Mouse (Mus musculus) heart, embryonic 13.5 days (tissue): ENCODE measurements at regions not wholly inside any gene's neighbourhood (a gene's known extent, or its start where the extent isn't known, plus 50 kb on each side); places are given as distances from the start of the nearest gene placed in this dataset.

Experiments used
- ATAC-seq: fragments of 200-750 bp; cut with Nextera tagmentation; 2 replicates; pipeline ENCODE4 v1.8.0; 2017; ENCODE audit warnings: moderate TSS enrichment; ENCODE audit not compliant: insufficient number of reproducible peaks, low FRiP score, low TSS enrichment; ENCODE audit errors: extremely low read depth
- H3K27ac ChIP-seq: fragments of 300-500 bp; sonication (generic); replicated peaks from 2 replicates; pipeline ENCODE4 v1.5.1; 2015; ENCODE audit warnings: moderate library complexity, mild to moderate bottlenecking, inconsistent platforms
- H3K27me3 ChIP-seq: fragments of 300-500 bp; sonication (generic); replicated peaks from 2 replicates; pipeline ENCODE4 v1.6.1; 2015; ENCODE audit warnings: mild to moderate bottlenecking, inconsistent platforms
- H3K36me3 ChIP-seq: fragments of 300-500 bp; sonication (generic); 2 replicates; pipeline ENCODE4 v1.6.1; 2015; ENCODE audit warnings: mild to moderate bottlenecking, inconsistent platforms
- H3K4me1 ChIP-seq: fragments of 300-500 bp; sonication (generic); 2 replicates; pipeline ENCODE4 v1.6.1; 2015; ENCODE audit warnings: inconsistent platforms
- H3K4me2 ChIP-seq: fragments of 300-500 bp; sonication (generic); 2 replicates; pipeline ENCODE4 v1.6.1; 2015; ENCODE audit warnings: inconsistent platforms, mild to moderate bottlenecking, moderate library complexity
- H3K4me3 ChIP-seq: fragments of 300-500 bp; sonication (generic); 2 replicates; pipeline ENCODE4 v1.5.1; 2015; ENCODE audit warnings: moderate library complexity, mild to moderate bottlenecking, inconsistent platforms
- H3K9ac ChIP-seq: fragments of 300-500 bp; sonication (generic); 2 replicates; pipeline ENCODE4 v1.6.1; 2015; ENCODE audit warnings: inconsistent platforms, mild to moderate bottlenecking, moderate library complexity
- H3K9me3 ChIP-seq: fragments of 300-500 bp; sonication (generic); 2 replicates; pipeline ENCODE4 v1.6.1; 2016; ENCODE audit warnings: inconsistent platforms
- WGBS: fragments of 180-500 bp; shearing (Covaris S2); methylation state at CpG from one replicate; pipeline ENCODE4 v1.1.7; 2015; ENCODE audit warnings: mixed read lengths; 5-methylcytosine and 5-hydroxymethylcytosine counted together

- Histone ChIP-seq H3K9me3 (peaks cover 32% of the 10 kb centered on the region), H3K27me3 (no peaks in the 10 kb centered on the region), H3K4me3 (no peak overlapping the region), H3K9ac (no peak overlapping the region), H3K4me1 (no peaks in the 10 kb centered on the region), H3K36me3 (no peaks in the 10 kb centered on the region), H3K4me2 (no peak overlapping the region), H3K27ac (no peak overlapping the region)
- 28% methylated on average over 2 of the region's 2 CpGs for WGBS
- no peak for ATAC-seq
These were observed 142.6 kb downstream of the Vmn2r96 start for GRCm38 (mm10) chr17:18715501-18715900.

GRCm38 (mm10) chr17:18718275-18718674 is 145.3 kb downstream of the Vmn2r96 start:
- H3K4me3 ChIP-seq: no peak overlapping the region
- no peaks in the 10 kb centered on the region for H3K27me3 ChIP-seq
- no peak overlapping the region for H3K4me2 ChIP-seq
- no peaks in the 10 kb centered on the region for H3K36me3 ChIP-seq
- WGBS: 80% methylated on average over 2 of the region's 2 CpGs
- H3K9me3 ChIP-seq: peaks cover 49% of the 10 kb centered on the region
- ATAC-seq: no peak
- no peak overlapping the region for H3K9ac ChIP-seq
- H3K27ac ChIP-seq: no peak overlapping the region
- no peaks in the 10 kb centered on the region for H3K4me1 ChIP-seq

- Histone ChIP-seq H3K27ac (no peak overlapping the region), H3K4me1 (no peaks in the 10 kb centered on the region), H3K4me3 (no peak overlapping the region), H3K9me3 (peaks cover 57% of the 10 kb centered on the region), H3K9ac (no peak overlapping the region), H3K27me3 (no peaks in the 10 kb centered on the region), H3K4me2 (no peak overlapping the region), H3K36me3 (no peaks in the 10 kb centered on the region)
- ATAC-seq: no peak
These were observed 146.8 kb downstream of the Vmn2r96 start for GRCm38 (mm10) chr17:18719795-18720194.
